Mouse (Mus musculus) midbrain, embryonic 16.5 days (tissue): Measurements from ENCODE around the gene Entpd6. TPM values are rescaled to one million over a fixed set of nuclear protein-coding genes. Genes with fewer than 3 reads are reported as not detected.

Source experiments
- polyA plus RNA-seq: library from polyadenylated mRNA; unstranded; fragments of >200 nt; fragmentation: Nextera tagmentation; extraction: Ambion mirVana; gene quantifications from 2 replicates; pipeline ENCODE4 v1.2.1, GENCODE M21; 2015

Gene Entpd6
- polyA plus RNA-seq, 1 experiment from 2014 or later: 85.7 TPM

Other genes with a start within 250 kb of the Entpd6 start
- 0.44 TPM in 1 of 2 replicates, not detected in the other for gene Cst7, start 178.6 kb upstream of the Entpd6 start, polyA plus RNA-seq
- 37.3 and 38.3 TPM in 2 replicates for gene Apmap, start 140.5 kb upstream of the Entpd6 start, polyA plus RNA-seq
- 15.6 and 20.5 TPM in 2 replicates for gene Acss1, start 80.5 kb upstream of the Entpd6 start, polyA plus RNA-seq
- gene Vsx1, start 59.7 kb upstream of the Entpd6 start, polyA plus RNA-seq: 0.06 and 0.07 TPM in 2 replicates
- gene Pygb, start 37.7 kb downstream of the Entpd6 start, polyA plus RNA-seq: 108 and 133 TPM in 2 replicates
- 112 and 127 TPM in 2 replicates for gene Abhd12, start 155.7 kb downstream of the Entpd6 start, polyA plus RNA-seq
- gene Gins1, start 156.4 kb downstream of the Entpd6 start, polyA plus RNA-seq: 9.9 and 11.2 TPM in 2 replicates